Mouse (Mus musculus) cerebellum, adult 11 months (tissue): ENCODE measurements around the gene Olfr1352.
"Not testable (repeated sequence)": the region's sequence is repeated elsewhere in the genome, so short reads cannot be mapped to it uniquely, and the experiment has no call there.

Source experiments
- DNase-seq: peaks from one replicate; pipeline ENCODE4 v3.0.0; 2022

Olfr1352 gene

GRCm38 (mm10) chr10:78980750-78981149, at the start of gene Olfr1352:
Gene Olfr1352 (plus strand): TSS chr10:78981050.
- no peak for DNase-seq

- not testable (repeated sequence) for DNase-seq
Measured at GRCm38 (mm10) chr10:78950336-78950735, 30.5 kb upstream of the Olfr1352 start, which contains the start of gene Olfr8. Gene Olfr8 (plus strand): TSS chr10:78950636.

- DNase-seq, result not testable (repeated sequence)
Measured at GRCm38 (mm10) chr10:78963009-78963408, 17.8 kb upstream of the Olfr1352 start, which contains the start of gene Olfr1353. Gene Olfr1353 (plus strand): TSS chr10:78963309.

GRCm38 (mm10) chr10:79012172-79012571, 31.3 kb downstream of the Olfr1352 start, which contains the start of gene Olfr1351:
Gene Olfr1351 (plus strand): TSS chr10:79012472.
- no peak for DNase-seq

- DNase-seq, result no peak
Measured at GRCm38 (mm10) chr10:79028441-79028840, 47.6 kb downstream of the Olfr1352 start, which contains the start of gene Olfr57. Gene Olfr57 (plus strand): TSS chr10:79028741.
